Mouse (Mus musculus) olfactory bulb, adult 2 months (tissue): ENCODE results near the gene Plin5. TPM values are rescaled to one million over a fixed set of nuclear protein-coding genes. Genes with fewer than 3 reads are reported as not detected.

Source experiments
- H3K27ac ChIP-seq: fragments of 200-500 bp; 2 replicates; pipeline ENCODE4 v1.5.1; 2012; ENCODE audit warnings: low read depth, low read length; ENCODE audit not compliant: insufficient read depth
- H3K4me1 ChIP-seq: fragments of 200-500 bp; 2 replicates; pipeline ENCODE4 v1.6.1; 2012; ENCODE audit warnings: low read length; ENCODE audit not compliant: control insufficient read depth, insufficient read depth
- H3K4me3 ChIP-seq: fragments of 200-500 bp; 2 replicates; pipeline ENCODE4 v1.5.1; 2012; ENCODE audit warnings: mild to moderate bottlenecking, low read depth, low read length, moderate library complexity; ENCODE audit not compliant: insufficient read depth
- CTCF ChIP-seq: fragments of 200-500 bp; IDR thresholded peaks from 2 replicates; pipeline ENCODE4 v1.5.1; 2012; ENCODE audit warnings: low read depth, mild to moderate bottlenecking, low read length, moderate library complexity; ENCODE audit not compliant: insufficient read depth
- POLR2A ChIP-seq: fragments of 200-500 bp; IDR thresholded peaks from 2 replicates; pipeline ENCODE4 v1.6.1; 2012; ENCODE audit warnings: mild to moderate bottlenecking, low read depth, low read length, moderate library complexity; ENCODE audit not compliant: insufficient read depth
- WGBS: fragments of 180-500 bp; shearing (Covaris S2); methylation state at CpG from one replicate; pipeline ENCODE4 v1.1.7; 2018; 5-methylcytosine and 5-hydroxymethylcytosine counted together
- polyA plus RNA-seq: library from polyadenylated mRNA; stranded (reverse); fragments of >200 nt; gene quantifications from 2 replicates; pipeline ENCODE4 v1.2.4, GENCODE M21; 2012; ENCODE audit warnings: low replicate concordance; ENCODE audit not compliant: missing spikeins, insufficient read depth, insufficient read length

Gene Plin5
- not detected in 2 replicates for polyA plus RNA-seq

DNA sequence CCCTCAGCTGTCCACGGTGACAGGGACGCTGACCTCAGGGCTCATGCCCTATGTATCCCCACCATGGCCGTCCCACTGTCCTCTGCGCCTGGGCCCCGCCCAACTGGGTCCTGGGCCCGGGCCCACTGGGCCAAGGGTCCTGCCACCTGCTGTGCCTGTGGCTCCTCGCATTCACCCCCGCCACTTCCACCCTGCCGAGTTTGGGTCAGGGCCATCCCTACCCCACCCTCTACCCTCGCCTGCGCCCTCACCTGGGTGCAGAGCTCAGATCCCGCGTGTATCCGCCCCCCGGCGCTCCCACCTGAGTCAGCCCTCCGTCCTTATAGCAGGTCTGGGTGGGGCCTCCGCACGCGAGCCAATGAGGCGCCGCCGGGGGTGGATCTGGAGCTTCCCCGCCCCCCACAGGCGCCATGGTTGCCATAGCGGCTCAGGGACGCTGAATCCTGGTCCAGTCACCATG is at the start of gene Plin5:
Gene Plin5 (minus strand): TSS at position 346 of the 460 bp plus-strand sequence.
- Histone ChIP-seq H3K4me3 (peak within 1 kb of the TSS; percentile 13), H3K27ac (no peak within 1 kb of the TSS), H3K4me1 (peaks cover 20% of the 10 kb centered on the region)
- WGBS = 1% methylated on average over 27 of the region's 27 CpGs
- no peak for TF ChIP-seq CTCF
- no peak for TF ChIP-seq POLR2A

DNA sequence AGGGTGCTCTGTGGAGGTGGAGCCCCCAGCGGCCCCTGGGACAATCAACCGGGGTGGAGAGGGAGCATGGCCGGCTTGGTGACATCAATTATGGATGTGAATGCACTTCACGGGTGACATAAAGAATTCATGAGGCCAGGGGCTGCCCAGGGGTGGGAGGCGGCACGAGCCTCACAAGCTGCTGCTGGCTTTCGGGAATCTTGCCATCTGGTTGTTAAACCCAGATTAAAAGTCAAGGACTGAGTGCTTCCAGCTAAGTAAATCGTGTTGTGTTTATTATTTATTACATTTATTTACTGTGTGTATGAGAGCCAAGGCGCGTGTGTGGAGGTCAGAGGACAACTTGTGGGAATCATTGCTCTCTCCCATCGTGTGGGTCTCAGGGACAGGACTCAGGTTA is 48.3 kb upstream of the Plin5 start:
- Histone ChIP-seq H3K4me1 (peaks cover 8% of the 10 kb centered on the region), H3K27ac (no peak overlapping the region), H3K4me3 (no peak overlapping the region)
- TF ChIP-seq CTCF (no peak), POLR2A (no peak)
- WGBS = 61% methylated on average over 11 of the region's 11 CpGs

DNA sequence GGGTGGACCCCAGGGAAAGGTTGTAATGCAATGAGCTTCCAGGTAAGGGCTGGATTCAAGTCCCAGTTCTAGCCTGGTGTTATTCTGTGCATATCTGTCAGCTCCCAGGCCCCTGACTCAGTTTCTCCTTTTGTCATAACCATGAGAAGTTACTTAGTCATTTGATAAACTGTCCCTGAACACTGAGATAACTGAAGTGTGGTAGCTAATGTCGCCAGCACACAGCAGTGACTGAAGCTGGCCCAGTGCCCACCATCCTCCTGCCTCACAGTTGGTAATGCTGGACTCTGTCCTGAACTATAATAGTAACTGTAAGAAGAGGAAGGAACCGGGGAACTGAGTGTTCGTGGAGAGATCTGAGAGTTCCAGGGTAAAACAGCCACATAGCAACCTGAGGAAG is 47.1 kb upstream of the Plin5 start:
- peaks cover 4% of the 10 kb centered on the region for H3K4me1 ChIP-seq
- H3K27ac ChIP-seq = no peak overlapping the region
- WGBS = 75% methylated on average over 3 of the region's 3 CpGs
- TF ChIP-seq CTCF = no peak
- no peak for TF ChIP-seq POLR2A
- H3K4me3 ChIP-seq = no peak overlapping the region

DNA sequence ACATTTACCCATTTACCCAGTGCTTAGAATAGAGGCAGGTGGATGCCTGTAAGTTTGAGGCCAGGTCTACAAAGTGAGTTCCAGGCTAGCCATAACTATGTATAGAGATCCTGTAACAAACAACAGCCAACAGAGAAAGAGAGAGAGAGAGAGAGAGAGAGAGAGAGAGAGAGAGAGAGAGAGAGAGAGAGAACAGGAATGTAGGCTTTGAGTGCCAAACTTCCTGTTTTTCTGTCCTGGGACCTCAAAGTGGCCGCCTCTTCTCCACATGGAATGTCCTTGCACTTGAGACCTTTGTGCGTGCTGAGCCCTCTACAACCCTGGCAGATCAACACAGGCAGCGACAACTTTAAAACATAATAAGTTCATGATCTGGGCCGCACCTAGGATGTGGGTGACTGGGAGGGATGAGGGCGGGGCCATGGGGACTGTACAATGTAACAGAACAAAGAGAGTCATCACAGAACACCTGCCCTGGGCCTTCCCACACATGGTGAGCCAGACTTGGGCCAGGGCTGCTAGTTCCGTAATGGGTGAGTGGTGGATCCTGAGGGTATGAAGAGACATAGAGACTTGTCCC is 46.2 kb upstream of the Plin5 start:
- WGBS = 86% methylated on average over 6 of the region's 6 CpGs
- Histone ChIP-seq H3K4me3 (no peak overlapping the region), H3K4me1 (peaks cover 4% of the 10 kb centered on the region), H3K27ac (no peak overlapping the region)
- TF ChIP-seq CTCF = no peak
- TF ChIP-seq POLR2A = no peak

DNA sequence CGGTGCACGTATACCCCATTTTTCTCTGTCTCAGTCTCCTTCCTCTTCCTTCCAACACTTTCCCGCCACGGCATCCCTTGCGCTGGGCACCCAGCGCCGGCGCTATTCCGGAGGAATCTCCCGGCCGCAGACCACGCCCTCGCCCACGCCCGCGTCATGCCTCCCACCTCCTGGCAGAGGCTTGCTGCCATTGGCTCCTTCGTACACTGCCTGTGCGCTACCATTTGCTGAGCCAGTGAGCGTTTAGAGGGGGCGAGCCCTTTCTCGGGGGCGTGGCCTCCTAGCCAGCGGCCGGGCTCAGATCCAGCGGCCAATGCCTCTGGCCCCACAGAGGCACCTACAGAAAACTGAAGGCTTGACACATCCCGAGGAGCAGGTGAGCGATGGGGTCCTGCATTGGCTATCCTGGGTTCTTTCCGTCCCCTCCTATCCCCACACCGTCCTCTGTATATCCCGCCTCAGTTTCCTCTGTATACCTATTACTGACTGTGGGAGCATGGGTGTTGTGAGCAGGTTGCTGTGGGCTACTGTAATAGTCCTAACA is 44.9 kb upstream of the Plin5 start, which contains the start of gene Tnfaip8l1:
Gene Tnfaip8l1 (plus strand): TSS at position 247 of the 544 bp plus-strand sequence.
- Histone ChIP-seq H3K27ac (no peak within 1 kb of the TSS), H3K4me1 (peaks cover 4% of the 10 kb centered on the region), H3K4me3 (peak within 1 kb of the TSS; percentile 52)
- TF ChIP-seq CTCF (no peak), POLR2A (no peak)
- 1% methylated on average over 30 of the region's 30 CpGs for WGBS

DNA sequence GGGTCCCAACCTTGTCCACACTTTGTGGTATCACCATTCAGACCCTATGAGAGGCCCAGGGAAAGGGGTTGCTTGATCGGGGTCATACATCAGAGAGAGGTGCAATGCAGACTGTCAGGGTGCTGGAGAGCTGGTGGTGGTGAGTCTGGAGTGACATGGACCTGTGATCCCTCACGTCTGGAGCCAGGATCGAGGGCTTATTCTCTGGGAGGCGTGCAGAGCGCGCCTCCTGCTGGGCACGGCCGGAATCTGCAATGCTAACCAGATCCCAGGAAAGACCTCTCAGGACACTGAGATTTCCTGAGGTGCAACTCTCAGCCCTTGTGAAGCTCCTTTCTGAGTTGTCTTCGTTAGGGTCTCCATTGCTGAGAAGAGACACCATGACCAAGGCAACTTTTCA is 42.3 kb upstream of the Plin5 start:
- Histone ChIP-seq H3K4me1 (peaks cover 4% of the 10 kb centered on the region), H3K27ac (no peak overlapping the region), H3K4me3 (no peak overlapping the region)
- TF ChIP-seq POLR2A = no peak
- TF ChIP-seq CTCF = peak; percentile 96
- 3% methylated on average over 9 of the region's 9 CpGs for WGBS

DNA sequence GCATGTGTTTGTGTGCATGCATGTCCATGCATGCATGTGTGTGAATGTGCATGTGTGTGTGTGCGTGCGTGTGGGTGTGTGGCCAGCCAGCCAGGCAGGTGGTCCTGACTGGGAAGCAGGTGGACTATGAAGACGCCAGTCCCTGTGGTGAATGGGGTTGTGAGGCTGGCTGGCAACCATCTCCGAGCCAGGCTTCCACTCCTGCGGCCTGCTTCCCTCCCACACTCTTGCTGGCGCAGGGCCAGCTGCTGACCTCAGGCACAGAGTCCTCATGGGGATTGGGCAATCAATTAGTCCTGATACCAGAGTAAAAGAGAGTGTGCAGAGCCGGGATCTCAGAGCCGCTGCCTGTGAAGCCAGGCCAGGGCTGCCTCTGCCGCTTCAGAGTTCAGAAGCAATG is 36.2 kb upstream of the Plin5 start:
- 45% methylated on average over 9 of the region's 9 CpGs for WGBS
- Histone ChIP-seq H3K4me3 (no peak overlapping the region), H3K27ac (no peak overlapping the region), H3K4me1 (peaks cover 6% of the 10 kb centered on the region)
- TF ChIP-seq POLR2A = no peak
- TF ChIP-seq CTCF = no peak

DNA sequence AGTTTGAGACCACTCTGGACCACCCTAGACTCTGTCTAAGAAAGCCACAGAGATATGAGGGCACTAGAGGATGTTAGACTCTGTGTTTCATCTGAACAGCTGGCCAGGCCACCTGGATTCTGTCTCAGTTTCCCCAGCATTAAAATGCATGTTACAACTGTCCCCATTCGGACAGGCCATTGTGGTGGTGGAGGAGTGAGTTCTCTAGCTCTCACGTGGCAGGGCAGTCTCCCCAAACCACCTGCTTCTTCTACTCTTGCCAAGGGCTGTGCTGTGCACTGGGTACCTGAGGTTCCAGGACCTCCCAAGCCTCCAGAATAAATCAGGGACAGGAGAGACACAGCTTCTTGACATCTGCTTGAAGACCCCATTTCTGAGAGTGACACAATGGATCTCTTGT is 32.5 kb upstream of the Plin5 start:
- WGBS = 69% methylated on average over 2 of the region's 2 CpGs
- Histone ChIP-seq H3K4me1 (peaks cover 18% of the 10 kb centered on the region), H3K27ac (no peak overlapping the region), H3K4me3 (no peak overlapping the region)
- TF ChIP-seq CTCF (no peak), POLR2A (no peak)

DNA sequence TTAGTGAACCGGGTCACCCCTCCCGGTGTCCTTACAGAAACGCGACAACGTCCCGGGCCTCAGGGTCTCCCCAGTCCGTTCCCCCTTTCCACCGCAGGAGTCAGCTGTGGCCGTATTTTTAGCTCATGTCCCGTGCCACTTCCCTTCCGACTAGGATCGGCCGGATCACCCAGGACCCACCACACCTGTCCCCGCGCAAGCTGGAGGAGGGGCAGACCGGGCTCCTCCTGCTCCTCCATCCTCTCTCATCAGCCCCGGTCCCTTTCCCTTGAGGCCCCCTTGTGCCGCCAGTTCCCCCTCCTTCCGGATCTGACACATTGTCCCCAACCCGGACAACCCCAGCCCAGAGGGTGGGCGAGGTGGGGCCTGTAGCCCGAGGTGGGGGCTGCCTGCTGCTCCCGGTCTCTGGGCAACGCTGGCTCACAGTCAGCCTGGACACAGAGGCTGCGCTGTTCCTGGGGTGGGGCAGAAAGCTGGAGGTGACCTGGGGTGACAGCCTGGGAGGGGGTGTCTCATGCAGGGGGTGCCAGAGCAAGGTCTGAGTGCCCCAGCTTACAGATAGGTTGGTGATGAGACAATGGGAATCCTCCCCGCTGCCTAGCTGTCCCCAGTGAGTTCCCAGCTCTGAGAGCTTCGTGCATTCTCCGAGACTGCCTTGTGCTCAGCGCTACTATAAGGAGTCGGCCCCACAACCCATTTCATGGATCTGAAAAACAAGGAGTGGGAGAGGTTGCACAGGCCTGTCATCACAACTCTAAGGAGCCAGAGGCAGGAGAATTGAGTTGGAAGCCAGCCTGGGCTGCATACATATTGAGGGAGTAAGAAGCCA is 31.6 kb upstream of the Plin5 start:
- TF ChIP-seq POLR2A (no peak), CTCF (no peak)
- 5% methylated on average over 30 of the region's 30 CpGs for WGBS
- H3K27ac ChIP-seq = no peak overlapping the region

More for the DNA sequence above, 31.6 kb upstream of the Plin5 start:
- H3K4me3 ChIP-seq = peak overlapping the region; percentile 25; the same call in 1 of the 2 replicates
- H3K4me1 ChIP-seq = peaks cover 18% of the 10 kb centered on the region
